Mouse (Mus musculus) thymus, adult 18-20 months (tissue): ENCODE data around the gene Nadk2.

Experiments used
- DNase-seq, 2 experiments: peaks; one replicate each; pipeline ENCODE4 v3.0.0; 2022; ENCODE audit warnings: mixed read lengths in 2 of 2

The Nadk2 gene

DNA sequence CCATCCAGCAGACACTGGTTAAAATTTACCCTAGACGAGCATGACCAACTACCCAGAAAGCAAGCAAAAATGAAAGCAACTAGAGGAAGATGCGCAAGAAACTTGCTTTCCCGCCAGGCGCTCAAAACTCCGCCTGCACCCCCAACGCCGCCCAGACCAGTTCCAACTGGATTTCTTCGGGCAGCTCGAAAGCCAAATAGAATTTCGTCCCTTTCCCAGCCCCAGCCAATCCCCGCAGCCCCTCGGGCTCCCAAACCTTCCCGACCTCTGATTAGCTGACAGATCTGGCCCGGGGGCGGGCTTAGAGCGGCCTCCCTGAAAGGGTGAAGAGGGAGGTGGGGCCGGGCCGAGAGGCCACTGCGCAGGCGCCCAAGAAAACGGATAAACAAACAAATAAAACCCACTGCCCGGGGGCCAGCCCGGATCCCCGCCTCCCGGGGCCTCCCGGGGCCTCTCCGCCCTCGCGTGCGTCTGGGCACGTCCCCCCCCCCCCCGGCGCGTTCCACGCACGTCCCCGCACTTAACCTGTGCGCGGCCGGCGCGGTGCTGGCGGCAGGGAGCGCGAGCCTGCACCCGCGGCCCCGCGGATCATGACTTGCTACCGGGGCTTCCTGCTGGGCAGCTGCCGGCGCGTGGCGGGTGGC, at the start of gene Nadk2:
Gene Nadk2, plus strand, starts transcription at position 349 of the 644 bp plus-strand sequence.
- peak; percentile 95 to 96 for DNase-seq

GRCm38 (mm10) chr15:9055704-9056103, 15.4 kb upstream of the Nadk2 start:
- DNase-seq, result no peak

GRCm38 (mm10) chr15:9059856-9060255, 11.2 kb upstream of the Nadk2 start:
- DNase-seq, result no peak

DNA sequence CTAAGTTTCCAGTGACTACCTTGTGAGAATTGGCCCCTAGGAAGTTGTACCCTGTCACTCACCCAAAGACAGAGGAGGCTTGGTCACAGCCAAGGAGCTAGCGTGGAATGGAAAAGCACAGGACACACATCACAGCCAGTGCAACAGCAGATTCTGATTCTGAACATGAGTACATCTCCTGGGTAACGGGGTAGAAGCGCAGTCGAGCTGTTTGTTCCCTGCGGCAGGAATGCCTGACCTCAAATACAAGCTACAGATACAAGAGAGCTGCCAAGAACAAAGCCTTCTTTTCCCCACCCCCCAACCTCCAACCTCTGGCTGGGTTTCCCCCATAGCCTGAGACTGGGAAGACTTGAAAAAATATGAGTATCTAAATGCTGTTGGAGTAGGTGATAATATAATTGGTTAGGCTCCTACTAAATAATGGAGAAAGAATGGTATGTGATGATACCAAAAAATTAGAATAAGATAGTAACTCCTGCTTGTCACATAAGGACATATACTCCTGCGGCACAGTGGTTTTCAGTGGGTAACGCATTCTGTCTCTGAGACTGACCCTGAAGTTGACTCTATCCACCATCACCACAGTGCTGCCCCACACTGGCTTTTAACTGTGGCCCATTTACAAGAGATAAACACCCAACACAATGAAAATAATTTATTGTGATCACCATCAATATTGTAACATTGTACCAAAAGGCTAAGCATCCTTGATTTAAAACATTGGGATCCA, 9.7 kb upstream of the Nadk2 start:
- no peak for DNase-seq

DNA sequence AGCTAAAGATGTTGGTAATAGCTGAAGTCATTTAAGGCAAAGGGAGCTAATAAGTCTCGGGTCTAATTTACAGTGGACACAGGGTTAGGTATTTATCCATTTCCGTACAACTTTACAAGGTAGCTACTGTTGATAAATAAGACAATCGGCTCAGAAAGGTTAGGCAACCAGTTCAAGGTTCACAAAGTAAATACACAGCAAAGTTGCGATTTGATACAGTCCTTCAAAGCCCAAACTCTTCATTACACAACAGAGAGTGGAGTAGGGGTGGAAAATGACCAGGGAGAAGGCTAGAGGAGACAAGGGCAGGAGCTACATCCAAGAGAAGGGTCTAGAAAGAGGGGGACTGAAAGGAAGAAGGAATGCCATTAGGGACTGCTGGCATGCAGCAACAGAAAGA, 2.2 kb upstream of the Nadk2 start:
- DNase-seq, result no peak

DNA sequence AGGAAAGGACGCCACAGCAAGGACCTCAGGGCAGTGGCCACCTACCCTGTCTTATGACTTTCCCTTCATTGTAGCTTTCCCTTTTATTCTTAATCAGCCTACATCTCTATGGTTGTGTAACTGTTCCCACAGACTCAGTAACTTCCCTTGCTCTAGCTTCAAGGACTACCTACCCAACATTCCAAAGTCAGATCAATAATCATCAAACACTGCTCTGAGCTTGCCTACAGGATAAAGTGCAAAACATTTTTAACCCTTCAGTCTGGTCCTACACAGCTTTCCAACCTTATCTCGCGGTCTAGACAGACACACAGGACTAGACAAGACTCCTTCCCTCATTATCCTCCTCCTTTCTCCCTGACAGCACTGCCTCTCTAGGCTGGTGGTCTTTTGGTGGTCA, 707 bp upstream of the Nadk2 start:
- DNase-seq, result no peak

- DNase-seq, result peak; percentile 46 to 50
Observed at GRCm38 (mm10) chr15:9071556-9072544, 790 bp downstream of the Nadk2 start.

DNA sequence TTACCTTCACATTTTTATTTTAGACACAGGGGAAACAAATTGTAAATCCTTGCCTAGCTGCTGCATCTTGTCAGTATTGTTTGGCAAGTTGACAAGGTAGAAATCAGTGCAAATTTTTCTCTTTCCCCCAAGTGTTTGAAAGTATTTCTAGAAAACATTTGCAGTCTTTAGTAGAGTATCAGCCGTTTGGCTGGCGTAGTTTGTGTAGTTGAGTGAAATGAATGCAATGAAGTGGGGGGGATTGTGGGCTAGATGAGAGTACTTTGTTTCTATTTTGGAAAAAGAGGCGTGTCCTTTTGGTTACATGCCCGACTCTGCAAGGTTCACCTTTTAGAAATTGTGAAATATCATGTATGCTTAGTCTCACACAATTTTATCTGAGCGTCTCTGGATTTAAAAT, 1.6 kb downstream of the Nadk2 start:
- DNase-seq, result no peak

DNA sequence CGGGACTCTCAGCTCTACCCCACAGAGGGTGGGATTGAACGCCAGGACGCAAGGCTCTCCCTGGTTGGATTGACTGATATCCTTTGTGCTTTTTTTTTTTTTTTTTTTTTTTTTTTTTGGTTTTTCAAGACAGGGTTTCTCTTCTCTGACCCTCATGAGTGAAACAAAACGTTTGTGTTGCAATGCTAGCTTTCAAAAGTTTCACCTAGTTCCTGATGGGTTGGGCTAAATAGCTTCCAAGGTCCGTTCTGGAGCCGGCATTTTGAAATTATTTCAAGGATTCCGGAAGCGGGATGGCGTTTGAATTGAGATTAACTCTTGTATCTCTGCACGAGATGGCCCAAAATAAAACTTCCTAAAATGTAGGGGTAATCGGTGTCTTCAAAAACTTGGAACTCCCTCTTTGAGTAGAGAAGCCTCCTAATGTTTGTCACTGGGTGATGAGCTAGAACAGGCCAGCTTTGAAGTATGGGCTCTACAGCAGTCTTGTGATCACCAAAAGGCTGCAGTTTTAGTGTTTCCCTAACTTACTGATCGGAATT, 2.1 kb downstream of the Nadk2 start:
- no peak for DNase-seq

GRCm38 (mm10) chr15:9073684-9074083, 2.6 kb downstream of the Nadk2 start:
- DNase-seq, result no peak

DNA sequence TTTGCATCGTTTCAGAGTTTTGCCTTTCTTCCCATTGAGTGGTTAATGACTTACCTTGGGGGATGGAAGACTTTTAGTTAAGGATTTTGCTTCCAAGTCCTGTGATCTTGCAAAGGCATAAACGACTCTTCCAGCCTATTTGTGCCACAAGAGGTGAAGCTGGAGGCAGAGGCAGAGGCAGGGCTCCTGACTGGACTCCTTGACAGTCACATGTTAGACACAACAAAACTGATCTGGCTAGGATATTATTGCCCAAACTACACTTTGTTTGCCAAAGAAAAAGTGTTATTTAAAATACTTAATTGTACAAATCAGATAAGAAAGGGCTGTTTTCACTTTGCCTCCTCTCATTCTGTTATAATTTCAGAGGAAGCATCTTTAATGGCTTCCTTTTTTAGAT, 3.1 kb downstream of the Nadk2 start:
- no peak for DNase-seq

DNA sequence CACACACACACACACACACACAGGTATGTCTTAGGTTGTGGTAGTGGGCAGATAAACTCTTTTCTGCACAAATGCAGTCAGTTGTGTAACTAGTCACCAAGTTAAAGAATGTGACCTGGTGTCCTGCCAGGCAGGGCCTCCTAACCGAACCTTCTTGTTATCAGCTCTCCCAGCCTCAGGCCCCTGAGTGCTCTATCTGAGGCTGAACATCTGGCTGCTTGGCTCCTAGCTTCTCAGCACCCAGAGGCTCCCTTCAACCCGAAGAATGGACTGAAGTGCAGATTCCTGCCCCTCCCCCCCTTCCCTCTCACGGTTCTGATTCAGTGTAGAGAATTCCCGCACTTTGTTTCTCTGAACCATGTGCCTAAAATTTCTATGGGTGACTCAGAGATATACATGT, 3.6 kb downstream of the Nadk2 start:
- DNase-seq, result no peak

DNA sequence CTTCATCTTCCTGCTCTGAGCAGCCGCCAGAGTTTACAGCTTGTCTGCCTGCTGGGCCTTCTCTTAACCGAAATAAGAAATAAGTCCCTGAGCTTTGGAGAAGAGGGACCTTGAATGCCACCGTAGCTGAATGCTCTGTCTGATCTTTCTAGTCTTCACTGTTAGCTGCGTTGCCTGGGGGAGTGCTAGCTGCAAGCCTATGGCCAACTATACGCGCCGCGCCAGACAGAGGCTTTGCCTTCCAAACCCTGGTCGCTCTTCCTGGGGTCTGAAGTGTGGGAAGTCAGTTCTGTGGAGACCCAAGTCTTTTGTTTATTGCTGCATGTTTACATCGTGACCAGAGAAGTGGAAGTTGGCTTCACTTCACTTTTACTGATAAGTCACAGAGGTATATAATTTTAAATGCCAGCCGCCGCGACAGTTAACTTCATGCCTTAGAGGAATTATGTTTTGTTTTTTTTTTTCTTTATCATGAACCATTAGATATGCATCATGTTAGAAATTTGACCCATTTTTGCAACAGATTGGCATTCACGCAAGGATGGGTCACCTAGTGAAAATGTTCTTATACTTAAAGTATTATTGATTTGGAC, 4.6 kb downstream of the Nadk2 start:
- no peak for DNase-seq

DNA sequence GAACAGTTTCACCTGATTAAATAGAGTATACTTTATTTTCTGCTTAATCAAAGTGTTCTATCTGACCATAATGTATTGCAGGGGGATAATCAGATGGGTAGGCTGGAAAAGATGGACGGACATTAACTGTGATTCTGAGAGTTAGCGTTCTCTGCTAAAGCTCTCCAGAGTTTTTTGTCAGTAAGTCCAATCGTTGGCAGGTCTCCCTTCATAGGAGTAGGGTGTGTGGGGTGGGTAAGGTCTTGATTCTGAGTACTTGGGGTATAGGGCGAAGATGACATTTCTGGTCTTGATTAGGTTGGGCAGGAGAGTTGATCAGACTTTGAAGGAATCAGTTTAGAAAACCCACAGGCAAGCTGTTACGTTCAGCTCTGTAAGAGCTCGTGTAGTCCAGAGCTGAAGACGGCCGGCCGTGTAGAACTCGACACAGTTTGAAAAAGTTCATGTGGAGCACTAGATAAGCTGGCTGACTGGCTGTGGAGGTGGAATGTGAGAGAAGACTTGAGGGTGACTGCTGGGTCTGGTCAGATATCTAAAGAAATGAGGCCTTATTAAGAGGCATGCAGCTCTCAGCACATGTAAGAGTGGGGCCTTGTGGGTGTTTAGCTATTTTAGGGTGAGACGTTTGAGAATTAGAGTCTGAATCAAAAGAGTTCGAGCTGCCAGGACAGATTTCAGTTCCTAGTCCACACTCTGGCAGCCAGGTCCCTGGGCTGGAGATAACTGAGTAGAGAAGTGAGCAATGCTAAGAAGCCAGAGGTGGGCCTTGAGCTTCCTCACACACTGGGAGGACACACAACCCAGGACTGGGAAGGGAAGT, 7.6 kb downstream of the Nadk2 start:
- DNase-seq, result no peak

DNA sequence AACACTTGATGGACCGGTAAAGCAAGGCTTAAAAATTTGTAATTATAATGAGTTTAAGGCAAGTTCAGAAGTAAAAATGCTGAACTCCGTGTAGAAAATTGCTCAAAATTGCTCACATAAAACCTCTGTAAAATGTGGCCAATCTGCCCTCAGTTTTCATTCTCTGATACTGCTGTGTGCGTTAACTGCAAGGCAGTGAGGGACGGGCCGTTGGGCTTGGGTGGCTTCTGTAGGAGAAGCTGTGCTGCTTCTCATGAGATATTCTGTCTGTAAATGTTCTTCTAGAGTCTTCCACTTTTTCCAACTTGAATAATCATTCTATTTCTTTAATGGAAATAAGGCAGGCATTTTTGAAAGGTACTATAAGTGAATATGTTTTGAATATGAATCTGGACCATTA, 8.6 kb downstream of the Nadk2 start:
- DNase-seq, result no peak

GRCm38 (mm10) chr15:9080206-9080605, 9.1 kb downstream of the Nadk2 start:
- no peak for DNase-seq

DNA sequence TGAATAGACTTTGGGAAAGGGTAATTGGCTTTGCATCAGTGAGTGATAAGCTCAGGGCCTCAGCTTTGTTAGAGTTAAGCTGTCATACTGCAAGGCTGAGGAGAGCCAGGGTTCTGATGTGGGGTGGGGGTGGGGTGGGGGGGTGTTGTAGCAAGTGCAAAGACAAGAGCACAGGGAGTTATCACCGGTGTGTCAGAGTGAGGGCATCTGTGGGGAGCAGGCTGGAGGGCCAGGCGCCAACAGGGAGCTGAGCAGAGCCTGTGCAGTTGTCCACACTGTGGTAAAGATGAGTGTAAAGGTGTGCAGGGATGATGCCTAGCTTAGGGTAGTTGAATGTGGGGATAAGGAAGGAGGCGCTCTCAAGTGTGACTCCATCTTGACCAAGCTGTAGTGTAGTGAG, 10.2 kb downstream of the Nadk2 start:
- no peak for DNase-seq

DNA sequence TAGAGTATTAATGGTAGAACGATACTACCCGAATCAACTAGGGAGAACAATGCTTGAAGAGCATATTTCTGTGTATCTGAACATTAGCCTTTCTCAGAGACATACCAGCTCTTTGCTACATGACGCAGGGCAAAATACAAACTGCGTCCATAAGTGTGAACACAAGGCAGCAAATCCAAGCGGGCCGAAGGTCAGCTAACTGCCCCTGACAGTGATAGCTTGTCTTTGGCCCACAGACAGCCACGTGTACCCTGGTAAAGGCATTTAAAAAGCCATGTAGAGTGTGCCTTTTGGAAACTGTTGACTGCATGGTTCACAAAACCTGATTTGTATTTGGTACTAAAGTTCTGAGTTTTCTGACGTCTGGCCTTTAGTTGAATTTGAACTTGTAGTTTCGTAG, 11.7 kb downstream of the Nadk2 start:
- DNase-seq, result no peak

GRCm38 (mm10) chr15:9086813-9087212, 15.8 kb downstream of the Nadk2 start:
- no peak for DNase-seq

DNA sequence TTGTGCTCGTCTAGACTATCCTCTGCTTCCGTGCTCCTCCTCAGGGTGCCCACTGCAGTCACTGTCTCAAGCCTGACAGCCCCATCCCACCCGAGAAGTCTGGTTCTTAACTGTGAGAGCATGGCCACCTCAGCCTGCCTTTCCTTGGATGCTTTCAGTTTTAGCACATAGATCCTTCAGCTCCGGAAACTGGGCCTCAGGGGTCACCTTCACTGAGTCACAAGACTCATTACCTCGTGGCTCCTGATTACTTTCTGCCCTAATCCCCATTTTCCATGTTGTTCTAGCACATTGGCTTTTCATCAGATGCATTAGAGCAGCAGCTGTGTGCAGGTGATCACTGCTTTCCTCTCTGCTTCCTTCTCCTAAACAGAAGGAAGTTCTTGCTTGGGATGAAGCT, 16.4 kb downstream of the Nadk2 start:
- DNase-seq, result no peak

DNA sequence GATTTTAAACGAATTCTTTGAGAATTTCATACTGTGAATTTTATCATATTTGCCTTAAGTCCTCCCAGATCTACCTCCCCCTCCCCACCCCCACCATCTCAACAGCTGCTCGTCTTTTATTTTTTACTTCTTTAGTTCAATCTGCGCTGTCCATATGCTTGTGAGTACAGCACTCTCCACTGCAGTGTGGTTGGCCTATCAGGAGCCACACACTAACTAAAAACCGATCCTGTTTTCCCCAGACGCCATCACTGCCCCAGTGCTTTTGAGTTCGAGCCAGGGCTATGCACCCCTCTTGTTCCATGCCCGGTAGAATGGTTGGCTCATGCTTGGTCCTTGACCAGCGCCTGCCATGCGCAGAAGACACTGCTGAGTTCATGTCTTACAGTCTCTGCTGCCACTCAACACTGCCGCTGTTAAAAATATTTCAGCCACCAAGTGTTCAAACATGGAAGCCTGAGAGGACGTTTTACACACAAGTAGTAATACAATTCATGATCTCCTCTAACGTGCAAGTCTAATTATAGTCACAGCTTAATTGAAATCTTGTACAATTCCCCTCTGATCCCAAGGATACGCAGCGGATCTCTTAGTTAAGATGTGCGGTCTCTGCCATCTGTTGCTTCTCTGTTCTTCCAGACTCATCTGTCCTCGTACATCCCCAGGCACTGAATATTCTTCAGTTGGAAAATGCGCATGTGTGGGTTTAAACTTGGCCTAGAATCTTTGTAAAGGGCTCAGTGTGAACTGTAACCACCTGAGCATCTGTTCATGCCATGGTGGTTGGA, 17.0 kb downstream of the Nadk2 start:
- no peak for DNase-seq
